Mouse (Mus musculus) liver, adult 2 months (tissue): ENCODE results near the gene Fen1. TPM values are rescaled to one million over a fixed set of nuclear protein-coding genes. Genes with fewer than 3 reads are reported as not detected.

Experiments used
- DNase-seq: peaks from one replicate; pipeline ENCODE4 v3.0.0-alpha.2; 2011; ENCODE audit warnings: low read depth, low spot score; ENCODE audit errors: extremely low read depth
- H3K27ac ChIP-seq: fragments of 200-500 bp; replicated peaks from 2 replicates; pipeline ENCODE4 v1.5.1; 2012; ENCODE audit warnings: low read depth, mild to moderate bottlenecking, control low read depth, inconsistent platforms, low read length; ENCODE audit not compliant: insufficient read depth
- H3K27me3 ChIP-seq: fragments of 200-500 bp; 2 replicates; pipeline ENCODE4 v1.6.1; 2012; ENCODE audit warnings: mild to moderate bottlenecking, moderate library complexity, low read length, inconsistent platforms; ENCODE audit not compliant: control insufficient read depth, insufficient read depth
- H3K36me3 ChIP-seq: fragments of 200-500 bp; 2 replicates; pipeline ENCODE4 v1.6.1; 2012; ENCODE audit warnings: low read length, inconsistent platforms; ENCODE audit not compliant: control insufficient read depth, insufficient read depth
- H3K4me1 ChIP-seq: fragments of 200-500 bp; 2 replicates; pipeline ENCODE4 v1.6.1; 2011; ENCODE audit warnings: low read length; ENCODE audit not compliant: control insufficient read depth, insufficient read depth
- H3K4me3 ChIP-seq: fragments of 200-500 bp; 2 replicates; pipeline ENCODE4 v1.5.1; 2011; ENCODE audit warnings: low read depth, mild to moderate bottlenecking, control low read depth, low read length, moderate library complexity; ENCODE audit not compliant: insufficient read depth
- H3K79me2 ChIP-seq: fragments of 200-500 bp; 2 replicates; pipeline ENCODE4 v1.6.1; 2012; ENCODE audit warnings: inconsistent platforms, mild to moderate bottlenecking, low read length, moderate library complexity; ENCODE audit not compliant: control insufficient read depth, insufficient read depth
- H3K9ac ChIP-seq: fragments of 200-500 bp; 2 replicates; pipeline ENCODE4 v1.6.1; 2012; ENCODE audit warnings: low read depth, mild to moderate bottlenecking, control low read depth, inconsistent platforms, low read length
- CTCF ChIP-seq: fragments of 200-500 bp; IDR thresholded peaks from 2 replicates; pipeline ENCODE4 v1.5.1; 2011; ENCODE audit warnings: low read depth, low read length, control low read depth
- POLR2A ChIP-seq: fragments of 200-500 bp; IDR thresholded peaks from 2 replicates; pipeline ENCODE4 v1.6.1; 2011; ENCODE audit warnings: low read length, control low read depth; ENCODE audit not compliant: insufficient read depth; ENCODE audit errors: extremely low read depth
- WGBS: fragments of 180-500 bp; shearing (Covaris S2); methylation state at CpG from one replicate; pipeline ENCODE4 v1.1.7; 2018; 5-methylcytosine and 5-hydroxymethylcytosine counted together
- polyA plus RNA-seq: library from polyadenylated mRNA; depleted of rRNA; stranded (reverse); fragments of >200 nt; gene quantifications from 2 replicates; pipeline ENCODE4 v1.2.3, GENCODE M21; 2012
- total RNA-seq: library from RNA; depleted of rRNA; stranded (reverse); fragments of >200 nt; gene quantifications from 2 replicates; pipeline ENCODE4 v1.2.3, GENCODE M21; 2014

Gene Fen1
- total and polyA plus RNA-seq, 2 experiments = 2.5 to 3.0 TPM

DNA sequence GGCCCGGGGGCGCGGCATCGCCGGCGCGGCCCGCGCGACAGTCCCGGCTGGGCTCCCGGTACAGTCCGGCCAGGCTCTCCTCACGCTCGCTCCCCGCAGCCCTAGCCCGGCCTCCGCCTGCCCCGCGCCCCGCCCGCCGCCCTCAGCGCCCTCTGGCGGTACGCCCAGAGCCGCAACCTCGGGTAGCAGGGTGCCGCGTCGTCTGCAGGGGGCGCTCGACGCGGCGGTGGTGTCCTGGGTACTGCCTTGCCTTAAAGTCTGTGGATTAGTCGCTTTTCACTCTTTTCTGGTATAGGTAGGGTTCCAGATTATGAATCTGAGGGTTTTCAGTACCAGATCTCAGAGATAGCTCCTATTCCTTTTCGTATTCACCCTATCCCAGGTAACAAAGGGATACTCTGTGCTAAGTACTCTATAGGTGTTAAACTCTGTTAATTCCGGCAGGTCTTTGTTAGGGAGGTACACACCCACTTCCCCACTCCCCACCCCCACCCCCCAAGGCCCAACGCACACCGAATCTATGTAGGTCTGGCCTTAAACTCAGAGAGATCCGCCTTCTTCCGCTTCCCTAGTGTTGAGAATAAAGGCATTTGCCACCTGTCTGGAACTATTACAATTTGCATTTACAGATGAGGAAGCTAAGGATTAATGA lies 36.8 kb upstream of the Fen1 start, which contains the start of gene Myrf:
TSS of gene Myrf (minus strand) at position 95 of the 652 bp plus-strand sequence.
- peak within 1 kb of the TSS; percentile 91 for H3K9ac ChIP-seq
- no peaks in the 10 kb centered on the region for H3K27me3 ChIP-seq
- 9% methylated on average over 43 of the region's 43 CpGs for WGBS
- H3K79me2 ChIP-seq = peaks cover 19% of the 10 kb centered on the region; the same call in 1 of the 2 replicates
- H3K27ac ChIP-seq = peak within 1 kb of the TSS; percentile 54
- no peaks in the 10 kb centered on the region for H3K36me3 ChIP-seq
- DNase-seq = peak; percentile 44
- peak within 1 kb of the TSS; percentile 77 for H3K4me3 ChIP-seq
- TF ChIP-seq CTCF (peak; percentile 96), POLR2A (no peak)
- peaks cover 20% of the 10 kb centered on the region for H3K4me1 ChIP-seq

DNA sequence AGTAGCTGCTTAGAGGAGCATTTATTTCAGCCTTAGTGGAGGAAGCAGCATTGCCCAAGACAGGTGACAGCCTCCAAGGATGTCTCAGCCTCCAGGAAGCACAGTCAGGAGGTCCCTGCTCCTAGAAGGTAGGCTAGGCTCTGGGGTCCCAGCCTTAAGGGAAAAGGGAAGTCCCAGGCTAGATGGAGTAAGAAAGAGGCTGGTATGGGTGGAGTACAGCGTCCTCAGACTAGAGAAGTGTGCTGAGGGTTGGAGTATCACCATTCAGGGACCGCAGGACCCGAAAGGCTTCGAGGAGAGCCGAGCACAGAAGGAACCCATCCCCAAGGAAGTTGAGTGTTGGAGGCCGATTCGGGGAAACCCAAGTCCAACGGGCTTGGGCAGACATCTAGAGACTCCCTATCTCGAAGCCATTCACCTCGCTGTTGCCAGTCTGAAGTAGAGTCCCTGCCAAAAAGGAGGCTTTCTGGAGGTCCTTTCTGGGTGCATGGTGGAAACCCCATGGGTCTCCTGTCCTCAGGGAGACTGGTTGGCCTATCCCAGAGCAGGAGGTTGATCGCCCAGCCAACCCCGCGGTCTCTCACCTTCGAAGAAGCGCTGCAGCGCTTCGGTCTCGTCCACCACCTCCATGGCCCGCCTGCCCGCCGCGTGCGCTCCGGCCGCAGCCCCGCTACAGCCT lies 36.1 kb upstream of the Fen1 start:
- DNase-seq = peak; percentile 40

DNA sequence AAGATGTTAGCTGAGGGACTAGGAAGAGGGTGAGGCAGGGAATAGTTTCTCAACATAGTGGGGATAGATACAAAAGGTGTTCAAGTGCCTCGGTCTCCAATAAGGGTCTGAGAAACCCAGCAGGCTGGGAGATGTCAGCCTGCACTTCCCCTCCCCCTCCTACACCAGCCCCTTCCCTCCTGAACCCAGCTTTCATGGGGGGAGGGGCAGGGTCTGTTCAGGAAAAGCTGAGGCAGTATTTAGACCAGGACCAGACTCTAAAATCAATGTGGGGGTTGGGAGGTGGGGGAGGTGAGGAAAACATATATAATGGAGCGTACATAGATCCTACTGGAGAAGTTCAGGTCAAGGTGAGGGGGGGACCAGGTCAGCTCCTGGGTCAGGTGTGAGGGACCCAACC lies 35.5 kb upstream of the Fen1 start:
- WGBS = 28% methylated on average over 2 of the region's 2 CpGs
- Histone ChIP-seq H3K27me3 (no peaks in the 10 kb centered on the region), H3K36me3 (no peaks in the 10 kb centered on the region), H3K9ac (peak overlapping the region; percentile 91; the same call in 1 of the 2 replicates), H3K4me3 (peak overlapping the region; percentile 77; the same call in 1 of the 2 replicates), H3K4me1 (peaks cover 31% of the 10 kb centered on the region), H3K79me2 (peaks cover 26% of the 10 kb centered on the region; the same call in 1 of the 2 replicates), H3K27ac (no peak overlapping the region)
- no peak for TF ChIP-seq CTCF
- no peak for TF ChIP-seq POLR2A
- DNase-seq = no peak

More for the DNA sequence above, 36.1 kb upstream of the Fen1 start:
- H3K27me3 ChIP-seq = no peaks in the 10 kb centered on the region
- H3K27ac ChIP-seq = peak overlapping the region; percentile 54
- WGBS = under 1% methylated on average over 26 of the region's 26 CpGs
- H3K4me1 ChIP-seq = peaks cover 25% of the 10 kb centered on the region
- TF ChIP-seq CTCF = no peak
- no peak for TF ChIP-seq POLR2A
- H3K9ac ChIP-seq = peak overlapping the region; percentile 91
- H3K36me3 ChIP-seq = no peaks in the 10 kb centered on the region
- H3K79me2 ChIP-seq = peaks cover 19% of the 10 kb centered on the region; the same call in 1 of the 2 replicates
- H3K4me3 ChIP-seq = peak overlapping the region; percentile 77

DNA sequence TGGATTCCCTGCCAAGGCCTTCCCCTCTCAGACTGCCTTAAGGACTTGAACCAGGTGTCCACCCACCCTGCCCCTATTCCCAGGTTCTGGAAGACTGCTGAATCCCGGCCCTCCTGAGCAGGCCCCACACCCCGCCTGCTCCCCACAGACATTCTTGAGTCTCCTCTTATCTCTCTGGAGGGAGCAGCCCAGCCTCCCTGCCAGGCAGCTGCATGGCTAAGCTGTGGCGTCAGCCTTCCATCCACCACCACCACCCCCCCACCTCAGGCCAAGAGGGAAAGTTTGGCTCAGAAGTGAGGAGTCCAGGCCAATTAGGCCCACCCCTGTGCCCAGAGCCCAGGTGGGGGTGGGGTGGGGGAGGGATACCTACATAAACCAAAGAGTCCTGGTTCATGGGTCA lies 34.5 kb upstream of the Fen1 start:
- no peak for DNase-seq
- WGBS = 57% methylated on average over 3 of the region's 3 CpGs
- peaks cover 31% of the 10 kb centered on the region for H3K4me1 ChIP-seq
- H3K36me3 ChIP-seq = no peaks in the 10 kb centered on the region
- no peak overlapping the region for H3K4me3 ChIP-seq
- H3K27ac ChIP-seq = no peak overlapping the region
- H3K9ac ChIP-seq = no peak overlapping the region
- peaks cover 29% of the 10 kb centered on the region; the same call in 1 of the 2 replicates for H3K79me2 ChIP-seq
- no peak for TF ChIP-seq CTCF
- no peak for TF ChIP-seq POLR2A
- no peaks in the 10 kb centered on the region for H3K27me3 ChIP-seq

DNA sequence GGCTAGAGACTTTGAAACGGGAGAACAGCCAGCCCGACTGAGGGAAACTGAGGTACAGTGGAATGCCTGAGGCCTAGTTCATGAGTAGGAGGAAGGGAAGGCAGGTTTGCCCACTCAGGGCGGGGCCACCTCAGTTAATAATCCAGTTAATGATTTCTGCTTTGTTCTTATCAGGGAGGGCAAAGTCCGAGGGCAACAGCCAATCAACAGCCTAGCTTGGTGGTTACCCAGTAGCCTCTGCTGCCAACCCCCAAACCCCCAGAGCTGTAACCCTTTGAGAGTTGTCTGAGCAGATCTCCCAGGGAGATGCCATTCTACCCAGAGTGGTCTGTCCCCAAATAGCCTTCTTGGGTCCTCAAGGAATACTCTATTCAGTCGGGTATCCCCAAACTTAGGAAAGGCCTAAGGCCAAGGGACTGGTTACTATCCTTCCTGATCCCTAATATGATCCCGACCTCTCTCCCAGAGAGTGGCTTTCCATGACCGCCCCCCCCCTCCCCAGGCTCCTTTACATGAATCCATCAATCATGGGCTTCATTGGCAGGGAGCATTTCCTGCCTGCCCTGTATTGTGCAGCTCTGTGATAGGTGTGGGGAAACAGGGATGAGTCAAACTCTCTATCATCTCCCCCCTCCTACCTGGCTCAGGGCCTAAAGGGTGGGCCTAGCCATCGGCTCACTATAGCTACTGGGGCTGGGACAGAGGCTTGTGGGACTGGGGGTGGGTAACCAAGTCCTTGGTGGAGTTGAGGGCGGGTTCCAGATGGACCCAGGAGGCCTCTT lies 32.0 kb upstream of the Fen1 start:
- no peaks in the 10 kb centered on the region for H3K36me3 ChIP-seq
- H3K9ac ChIP-seq = peak overlapping the region; percentile 32
- TF ChIP-seq POLR2A (no peak), CTCF (no peak)
- H3K4me1 ChIP-seq = peaks cover 31% of the 10 kb centered on the region
- WGBS = 21% methylated on average over 9 of the region's 9 CpGs
- no peaks in the 10 kb centered on the region for H3K27me3 ChIP-seq
- DNase-seq = peak; percentile 93
- H3K27ac ChIP-seq = peak overlapping the region; percentile 93
- H3K4me3 ChIP-seq = peak overlapping the region; percentile 5; the same call in 1 of the 2 replicates
- H3K79me2 ChIP-seq = peaks cover 37% of the 10 kb centered on the region
